Mouse (Mus musculus): ENCODE results near the gene Kcns1.

GRCm38 (mm10) chr2:164144541-164144940 is 26.4 kb downstream of the Kcns1 start:
- TF ChIP-seq POLR2A (IDR thresholded peaks at IDR 0.05; ENCODE audit: borderline replicate concordance, low read depth, low read length) (no peak), CTCF (IDR thresholded peaks at IDR 0.05; ENCODE audit: low read depth, low read length) (no peak)
